Mouse (Mus musculus) limb, embryonic 10.5 days (tissue): ENCODE measurements around the gene Notch1. TPM values are rescaled to one million over a fixed set of nuclear protein-coding genes. Genes with fewer than 3 reads are reported as not detected.

Experiments
- DNase-seq: peaks from one replicate; pipeline ENCODE4 v3.0.0-alpha.2; 2017; ENCODE audit warnings: low spot score
- H3K27ac ChIP-seq: fragments of 300-500 bp; sonication (generic); 2 replicates; pipeline ENCODE4 v1.5.1; 2016; ENCODE audit warnings: mild to moderate bottlenecking
- H3K27me3 ChIP-seq: fragments of 300-500 bp; sonication (generic); 2 replicates; pipeline ENCODE4 v1.6.1; 2016; ENCODE audit warnings: low read depth, mild to moderate bottlenecking; ENCODE audit not compliant: poor library complexity, severe bottlenecking
- H3K36me3 ChIP-seq: fragments of 300-500 bp; sonication (generic); 2 replicates; pipeline ENCODE4 v1.6.1; 2016; ENCODE audit warnings: mild to moderate bottlenecking, moderate library complexity
- H3K4me1 ChIP-seq: fragments of 300-500 bp; sonication (generic); 2 replicates; pipeline ENCODE4 v1.6.1; 2016
- H3K4me3 ChIP-seq: fragments of 300-500 bp; sonication (generic); 2 replicates; pipeline ENCODE4 v1.5.1; 2016; ENCODE audit warnings: mild to moderate bottlenecking, moderate library complexity
- H3K9me3 ChIP-seq: fragments of 300-500 bp; sonication (generic); replicated peaks from 2 replicates; pipeline ENCODE4 v1.6.1; 2016; ENCODE audit warnings: mild to moderate bottlenecking
- WGBS: fragments of 180-500 bp; shearing (Covaris S2); methylation state at CpG from one replicate; pipeline ENCODE4 v1.1.7; 2016; 5-methylcytosine and 5-hydroxymethylcytosine counted together
- polyA plus RNA-seq: library from polyadenylated mRNA; unstranded; fragments of >200 nt; fragmentation: Nextera tagmentation; extraction: Ambion mirVana; gene quantifications from 2 replicates; pipeline ENCODE4 v1.2.1, GENCODE M21; 2016

Gene Notch1
- 8.5 and 11.8 TPM in 2 replicates for polyA plus RNA-seq

DNA sequence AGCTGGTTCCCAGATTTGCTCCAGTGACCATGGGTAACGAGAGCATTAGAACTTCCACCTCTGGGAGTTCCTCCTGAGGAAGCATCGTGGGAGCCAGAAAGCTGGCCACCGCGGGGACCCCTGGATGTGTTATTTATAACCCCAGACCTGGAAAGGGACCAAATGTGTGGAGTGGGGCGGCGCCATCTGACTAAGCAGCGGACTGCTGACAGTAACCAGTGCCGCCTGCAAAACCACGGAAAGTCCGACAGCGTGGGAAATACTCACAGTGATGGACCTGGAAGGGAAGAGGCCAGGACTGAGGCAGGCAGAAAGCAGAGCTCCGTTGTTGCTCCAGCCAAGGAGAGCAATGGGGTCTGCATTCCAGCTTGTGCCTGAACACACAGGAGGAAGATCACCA lies at the start of gene Notch1:
Notch1 (minus strand) TSS at position 389 of the 400 bp plus-strand sequence.
- Histone ChIP-seq H3K9me3 (no peaks in the 10 kb centered on the region), H3K27me3 (no peaks in the 10 kb centered on the region), H3K36me3 (no peaks in the 10 kb centered on the region), H3K4me3 (no peak within 1 kb of the TSS), H3K27ac (peak within 1 kb of the TSS; percentile 77), H3K4me1 (peaks cover 38% of the 10 kb centered on the region)
- peak; percentile 51 for DNase-seq
- WGBS: 43% methylated on average over 12 of the region's 12 CpGs

DNA sequence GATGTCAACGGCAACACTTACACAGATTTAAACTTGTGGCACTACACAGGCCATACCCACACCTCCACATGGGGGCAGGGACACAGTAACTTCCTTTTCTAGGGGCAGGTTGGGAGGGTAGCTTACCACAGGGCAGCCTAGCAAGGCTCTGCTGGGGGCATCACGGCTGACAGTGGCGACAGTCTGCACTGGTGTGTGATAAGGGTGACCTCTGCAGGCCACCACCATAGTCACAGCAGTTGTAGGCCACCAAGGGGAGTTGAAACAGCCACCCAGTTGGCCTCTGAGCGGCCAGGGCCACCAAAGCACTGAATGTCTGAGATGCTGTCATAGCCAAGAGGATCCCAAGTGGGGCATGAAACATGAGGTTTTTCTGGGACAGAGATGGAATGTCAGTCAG lies 49.8 kb upstream of the Notch1 start:
- Histone ChIP-seq H3K27me3 (no peaks in the 10 kb centered on the region), H3K4me1 (peaks cover 11% of the 10 kb centered on the region), H3K36me3 (no peaks in the 10 kb centered on the region), H3K27ac (no peak overlapping the region), H3K4me3 (no peak overlapping the region), H3K9me3 (no peaks in the 10 kb centered on the region)
- WGBS: 16% methylated on average over 4 of the region's 4 CpGs
- no peak for DNase-seq

- Histone ChIP-seq H3K27me3 (no peaks in the 10 kb centered on the region), H3K36me3 (no peaks in the 10 kb centered on the region), H3K9me3 (no peaks in the 10 kb centered on the region), H3K4me1 (peaks cover 22% of the 10 kb centered on the region), H3K4me3 (no peak overlapping the region), H3K27ac (peak overlapping the region; percentile 17; the same call in 1 of the 2 replicates)
- peak; percentile 56 for DNase-seq
- 43% methylated on average over 6 of the region's 6 CpGs for WGBS
Measured at GRCm38 (mm10) chr2:26561351-26562016, 45.0 kb upstream of the Notch1 start.

GRCm38 (mm10) chr2:26560506-26560905 lies 44.0 kb upstream of the Notch1 start:
- Histone ChIP-seq H3K4me1 (peaks cover 22% of the 10 kb centered on the region), H3K27ac (peak overlapping the region; percentile 17), H3K4me3 (no peak overlapping the region), H3K27me3 (no peaks in the 10 kb centered on the region), H3K36me3 (no peaks in the 10 kb centered on the region), H3K9me3 (no peaks in the 10 kb centered on the region)
- WGBS: 91% methylated on average over 5 of the region's 5 CpGs
- DNase-seq: no peak

- 40% methylated on average over 4 of the region's 4 CpGs for WGBS
- no peak for DNase-seq
- Histone ChIP-seq H3K4me3 (no peak overlapping the region), H3K4me1 (peaks cover 28% of the 10 kb centered on the region), H3K27ac (no peak overlapping the region), H3K36me3 (no peaks in the 10 kb centered on the region), H3K9me3 (no peaks in the 10 kb centered on the region), H3K27me3 (no peaks in the 10 kb centered on the region)
Measured at GRCm38 (mm10) chr2:26556535-26556993, 40.1 kb upstream of the Notch1 start.

- WGBS: 89% methylated on average over 4 of the region's 4 CpGs
- H3K36me3 ChIP-seq: no peaks in the 10 kb centered on the region
- no peak for DNase-seq
- no peak overlapping the region for H3K27ac ChIP-seq
- peaks cover 17% of the 10 kb centered on the region for H3K4me1 ChIP-seq
- H3K27me3 ChIP-seq: no peaks in the 10 kb centered on the region
- H3K4me3 ChIP-seq: no peak overlapping the region
- no peaks in the 10 kb centered on the region for H3K9me3 ChIP-seq
Measured at GRCm38 (mm10) chr2:26555076-26555475, 38.6 kb upstream of the Notch1 start.

DNA sequence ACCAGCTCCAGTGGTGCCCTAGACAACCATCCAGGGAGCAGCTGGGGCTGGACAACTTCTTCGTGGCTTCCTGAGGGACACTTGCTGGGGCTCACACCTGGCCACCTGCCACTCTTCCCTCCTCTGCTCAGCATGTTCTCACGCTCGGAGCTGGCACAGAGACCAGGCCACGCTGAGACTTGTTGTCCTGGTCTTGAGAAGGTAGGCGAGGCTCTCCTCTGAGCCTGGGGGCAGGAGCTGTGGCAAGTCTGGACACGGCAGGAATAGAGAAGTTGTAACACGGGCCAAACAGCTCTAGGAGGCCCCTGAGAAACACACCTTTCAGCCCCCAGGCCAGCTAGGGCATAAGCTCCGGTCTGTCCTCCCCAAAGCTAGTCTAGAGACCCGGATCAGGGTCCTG lies 37.4 kb upstream of the Notch1 start:
- no peak overlapping the region for H3K4me3 ChIP-seq
- WGBS: 74% methylated on average over 9 of the region's 9 CpGs
- DNase-seq: no peak
- peaks cover 19% of the 10 kb centered on the region for H3K4me1 ChIP-seq
- H3K27ac ChIP-seq: no peak overlapping the region
- H3K9me3 ChIP-seq: no peaks in the 10 kb centered on the region
- no peaks in the 10 kb centered on the region for H3K36me3 ChIP-seq
- no peaks in the 10 kb centered on the region for H3K27me3 ChIP-seq

- Histone ChIP-seq H3K9me3 (no peaks in the 10 kb centered on the region), H3K36me3 (no peaks in the 10 kb centered on the region), H3K27me3 (no peaks in the 10 kb centered on the region), H3K27ac (0 out of 2 replicates have a peak overlapping the region, but pooled peaks have one; percentile 2), H3K4me3 (no peak overlapping the region), H3K4me1 (peaks cover 28% of the 10 kb centered on the region)
- DNase-seq: no peak
- WGBS: 90% methylated on average over 2 of the region's 2 CpGs
Measured at GRCm38 (mm10) chr2:26552066-26552465, 35.6 kb upstream of the Notch1 start.

DNA sequence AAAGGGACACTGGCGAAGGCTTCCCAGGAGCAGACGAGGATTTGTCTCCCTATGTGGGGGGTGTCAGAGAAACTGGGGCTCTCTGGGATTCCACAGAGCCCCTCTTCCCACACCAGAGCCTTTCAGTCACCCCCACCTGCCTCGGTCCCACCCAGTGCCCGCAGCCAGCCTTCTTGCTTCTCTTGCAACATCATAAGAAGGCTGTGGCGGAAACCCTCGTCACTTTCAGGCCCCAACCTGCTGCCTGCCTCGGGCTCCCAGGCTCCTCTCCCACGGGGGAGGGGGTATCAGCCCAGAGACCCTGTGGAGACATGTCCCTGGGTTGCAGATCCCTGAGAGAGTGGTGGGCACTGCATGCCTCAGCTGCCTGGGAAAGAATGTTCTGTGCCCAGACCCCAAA lies 35.0 kb upstream of the Notch1 start:
- Histone ChIP-seq H3K27ac (0 out of 2 replicates have a peak overlapping the region, but pooled peaks have one; percentile 2), H3K36me3 (no peaks in the 10 kb centered on the region), H3K4me3 (no peak overlapping the region), H3K27me3 (no peaks in the 10 kb centered on the region), H3K4me1 (peaks cover 26% of the 10 kb centered on the region), H3K9me3 (no peaks in the 10 kb centered on the region)
- no peak for DNase-seq
- 73% methylated on average over 8 of the region's 8 CpGs for WGBS

GRCm38 (mm10) chr2:26550777-26551176 lies 34.3 kb upstream of the Notch1 start:
- DNase-seq: no peak
- WGBS: 88% methylated on average over 3 of the region's 3 CpGs
- H3K4me1 ChIP-seq: peaks cover 26% of the 10 kb centered on the region

GRCm38 (mm10) chr2:26550205-26550604 lies 33.7 kb upstream of the Notch1 start:
- Histone ChIP-seq H3K9me3 (no peaks in the 10 kb centered on the region), H3K4me3 (no peak overlapping the region), H3K27ac (no peak overlapping the region), H3K4me1 (peaks cover 26% of the 10 kb centered on the region), H3K36me3 (no peaks in the 10 kb centered on the region), H3K27me3 (no peaks in the 10 kb centered on the region)
- WGBS: 74% methylated on average over 3 of the region's 3 CpGs
- DNase-seq: no peak

More at GRCm38 (mm10) chr2:26550777-26551176, 34.3 kb upstream of the Notch1 start:
- H3K36me3 ChIP-seq: no peaks in the 10 kb centered on the region
- peak overlapping the region; percentile 2; the same call in 1 of the 2 replicates for H3K27ac ChIP-seq
- no peaks in the 10 kb centered on the region for H3K27me3 ChIP-seq
- H3K4me3 ChIP-seq: no peak overlapping the region
- H3K9me3 ChIP-seq: no peaks in the 10 kb centered on the region

DNA sequence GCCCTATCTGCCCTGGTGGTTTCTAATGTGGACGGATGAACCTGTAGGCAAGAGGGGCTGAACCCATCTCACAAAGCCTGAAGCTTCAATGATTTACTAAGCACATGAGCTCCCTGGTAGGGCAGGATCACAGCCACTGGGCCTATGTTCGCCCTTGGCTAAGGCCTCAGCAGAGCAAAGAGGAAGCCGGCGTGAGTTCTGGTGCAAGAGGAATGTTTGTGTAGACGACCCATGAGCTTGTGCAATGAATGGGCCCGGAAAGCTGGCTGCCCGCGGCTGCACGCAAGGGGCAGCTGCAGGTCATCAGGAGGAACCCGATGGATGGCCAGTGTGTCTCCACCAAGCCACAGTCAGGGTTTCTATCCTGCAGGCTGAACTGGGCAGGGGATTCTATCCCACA lies 33.3 kb upstream of the Notch1 start:
- H3K27me3 ChIP-seq: no peaks in the 10 kb centered on the region
- WGBS: 90% methylated on average over 10 of the region's 10 CpGs
- no peak for DNase-seq
- peaks cover 26% of the 10 kb centered on the region for H3K4me1 ChIP-seq
- no peaks in the 10 kb centered on the region for H3K36me3 ChIP-seq
- H3K9me3 ChIP-seq: no peaks in the 10 kb centered on the region
- H3K4me3 ChIP-seq: no peak overlapping the region
- H3K27ac ChIP-seq: no peak overlapping the region

GRCm38 (mm10) chr2:26547481-26547880 lies 31.0 kb upstream of the Notch1 start:
- no peak for DNase-seq
- peaks cover 24% of the 10 kb centered on the region for H3K4me1 ChIP-seq
- H3K4me3 ChIP-seq: no peak overlapping the region
- whole genome bisulfite sequencing: 33% methylated on average over 2 of the region's 2 CpGs
- peak overlapping the region; percentile 51 for H3K27ac ChIP-seq
- no peaks in the 10 kb centered on the region for H3K27me3 ChIP-seq
- no peaks in the 10 kb centered on the region for H3K9me3 ChIP-seq
- no peaks in the 10 kb centered on the region for H3K36me3 ChIP-seq
